Mouse (Mus musculus) megakaryocyte, adult 5-6 weeks (primary cell): Measurements from ENCODE around the gene Wfdc3. TPM values are rescaled to one million over a fixed set of nuclear protein-coding genes. Genes with fewer than 3 reads are reported as not detected.
A peak's percentile ranks its signal among the peaks of the same experiment; 100 is the strongest.

Experiments used
- ATAC-seq: 2 replicates; pipeline ENCODE4 v1.8.0; 2016; ENCODE audit warnings: mild to moderate bottlenecking, inconsistent platforms; ENCODE audit not compliant: poor library complexity, severe bottlenecking
- total RNA-seq, 2 experiments: library from RNA; stranded (forward) in 1 of 2; stranded (reverse) in 1 of 2; fragments of 153-499, 151-499 nt in 1 of 2; fragments of 221-1000, 200-1000 nt in 1 of 2; gene quantifications; 2 replicates each; pipeline versions ENCODE4 v1.2.3 to v1.2.4; 2015 to 2017

Wfdc3 gene
- total RNA-seq, 2 experiments from 2014 or later, result not detected

GRCm38 (mm10) chr2:164776801-164777200, 31.1 kb upstream of the Wfdc3 start:
- no peak for ATAC-seq

GRCm38 (mm10) chr2:164776130-164776529, 30.4 kb upstream of the Wfdc3 start:
- no peak for ATAC-seq

GRCm38 (mm10) chr2:164773989-164774364, 28.2 kb upstream of the Wfdc3 start:
- no peak for ATAC-seq

GRCm38 (mm10) chr2:164773229-164773988, 27.7 kb upstream of the Wfdc3 start:
- no peak for ATAC-seq

GRCm38 (mm10) chr2:164771123-164771522, 25.4 kb upstream of the Wfdc3 start:
- no peak for ATAC-seq

GRCm38 (mm10) chr2:164770279-164770678, 24.5 kb upstream of the Wfdc3 start:
- ATAC-seq, result 0 out of 2 replicates have a peak, but pooled peaks have one; percentile 1

- ATAC-seq, result peak; percentile 99
Measured at GRCm38 (mm10) chr2:164769258-164770037, 23.7 kb upstream of the Wfdc3 start, which contains the start of gene Ube2c. Ube2c (plus strand) TSS chr2:164769898.

GRCm38 (mm10) chr2:164767812-164768540, 22.2 kb upstream of the Wfdc3 start:
- ATAC-seq, result no peak

- ATAC-seq, result no peak
Measured at GRCm38 (mm10) chr2:164765841-164766240, 20.1 kb upstream of the Wfdc3 start.

- no peak for ATAC-seq
Measured at GRCm38 (mm10) chr2:164762593-164762992, 16.9 kb upstream of the Wfdc3 start.

GRCm38 (mm10) chr2:164761971-164762370, 16.2 kb upstream of the Wfdc3 start:
- ATAC-seq, result no peak

- peak; percentile 42; the same call in 1 of the 2 replicates for ATAC-seq
Measured at GRCm38 (mm10) chr2:164761502-164761901, 15.8 kb upstream of the Wfdc3 start.

GRCm38 (mm10) chr2:164760059-164760833, 14.5 kb upstream of the Wfdc3 start:
- ATAC-seq, result peak; percentile 75

- no peak for ATAC-seq
Measured at GRCm38 (mm10) chr2:164758692-164759091, 13.0 kb upstream of the Wfdc3 start.

GRCm38 (mm10) chr2:164757841-164758240, 12.1 kb upstream of the Wfdc3 start:
- no peak for ATAC-seq

GRCm38 (mm10) chr2:164754800-164755199, 9.1 kb upstream of the Wfdc3 start:
- ATAC-seq, result no peak

GRCm38 (mm10) chr2:164754105-164754504, 8.4 kb upstream of the Wfdc3 start:
- ATAC-seq, result peak; percentile 67

- ATAC-seq, result no peak
Measured at GRCm38 (mm10) chr2:164752454-164752853, 6.7 kb upstream of the Wfdc3 start.

- no peak for ATAC-seq
Measured at GRCm38 (mm10) chr2:164748991-164749390, 3.3 kb upstream of the Wfdc3 start.

GRCm38 (mm10) chr2:164748191-164748590, 2.5 kb upstream of the Wfdc3 start:
- no peak for ATAC-seq
